Mouse (Mus musculus): ENCODE results near the gene Gm10282.

DNA sequence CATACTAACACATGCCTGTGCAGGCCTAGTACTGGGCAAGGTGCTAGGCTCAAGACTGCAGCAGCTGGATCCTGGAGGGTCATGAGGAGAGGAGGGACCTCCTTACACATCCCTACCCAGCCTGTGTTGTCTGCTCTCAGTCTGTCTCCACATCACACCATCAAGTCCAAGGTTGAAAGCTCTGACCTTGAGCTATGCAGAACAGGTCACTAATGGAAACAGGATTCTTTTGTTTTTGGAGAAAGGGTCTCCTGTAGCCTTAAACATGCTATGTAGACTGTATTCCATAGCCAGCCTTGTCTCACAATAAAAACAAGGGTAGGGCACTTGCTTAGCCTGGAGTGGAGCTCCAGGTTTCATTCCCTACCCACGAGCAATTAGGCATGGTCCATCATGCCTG is 43.9 kb upstream of the Gm10282 start:
- TF ChIP-seq ZC3H11A (IDR thresholded peaks at IDR 0.05; ENCODE audit: low read depth, low read length), result no peak
- no peak for TF ChIP-seq EP300 (IDR thresholded peaks at IDR 0.05; ENCODE audit: low read depth in 1 of 2, low read length in 2 of 2)
- no peak for TF ChIP-seq TCF12 (IDR thresholded peaks at IDR 0.05; ENCODE audit: low read depth, low read length)
- TF ChIP-seq CTCF (IDR thresholded peaks at IDR 0.05 in 2 of 3, conservative IDR thresholded peaks at IDR 0.05 in 1 of 3; ENCODE audit: control insufficient read depth in 1 of 3, insufficient read depth in 1 of 3, low read depth in 2 of 3, low read length in 3 of 3, poor library complexity in 1 of 3, severe bottlenecking in 1 of 3), result no peak
- no peak for TF ChIP-seq ETS1 (IDR thresholded peaks at IDR 0.05; ENCODE audit: low read depth, low read length)
